Mouse (Mus musculus): ENCODE measurements at regions not wholly inside any gene's neighbourhood (a gene's known extent, or its start where the extent isn't known, plus 50 kb on each side); places are given as distances from the start of the nearest gene placed in this dataset.

DNA sequence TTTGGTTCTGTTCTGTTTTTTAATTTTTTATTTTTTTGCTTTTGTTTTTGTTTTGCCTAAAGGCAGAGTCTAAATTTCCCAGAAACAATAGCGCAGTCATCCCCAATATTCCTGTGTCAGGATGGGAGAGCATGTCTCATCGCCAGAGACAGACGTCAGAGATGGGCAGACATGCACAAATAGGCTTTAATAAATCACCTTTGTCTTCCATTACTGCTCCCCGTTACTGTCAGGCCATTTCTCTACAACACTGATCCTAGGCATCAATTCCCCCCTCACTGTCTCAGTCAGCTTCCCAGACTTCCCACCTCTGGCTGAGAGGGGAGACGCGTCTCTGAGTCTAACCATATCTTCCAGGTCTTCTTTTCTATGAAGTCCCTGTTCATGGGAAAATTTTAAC, 177.4 kb upstream of the Rfx3 start:
- TF ChIP-seq EP300 (IDR thresholded peaks at IDR 0.05; ENCODE audit: low read depth) (no peak), CTCF (IDR thresholded peaks at IDR 0.05; ENCODE audit: low read depth) (no peak)
